Mouse (Mus musculus): Measurements from ENCODE around the gene Lefty2. TPM values are rescaled to one million over a fixed set of nuclear protein-coding genes. Genes with fewer than 3 reads are reported as not detected.
A peak's percentile ranks its signal among the peaks of the same experiment; 100 is the strongest.
"Not testable (repeated sequence)": the region's sequence is repeated elsewhere in the genome, so short reads cannot be mapped to it uniquely, and the experiment has no call there.

The Lefty2 gene
- polyA plus RNA-seq, 1 experiment: not detected

GRCm38 (mm10) chr1:180889841-180890240, 3.1 kb upstream of the Lefty2 start:
- Histone ChIP-seq H3K27ac (ENCODE audit: insufficient read depth, low read depth, low read length) (no peak overlapping the region), H3K4me1 (ENCODE audit: control insufficient read depth, insufficient read depth, low read length) (peaks cover 37% of the 10 kb centered on the region), H3K4me3 (ENCODE audit: insufficient read depth, low read length) (no peak overlapping the region)
- no peak for TF ChIP-seq CTCF (IDR thresholded peaks at IDR 0.05; ENCODE audit: low read depth, low read length)
- no peak for TF ChIP-seq POLR2A (IDR thresholded peaks at IDR 0.05; ENCODE audit: borderline replicate concordance, low read depth, low read length)

DNA sequence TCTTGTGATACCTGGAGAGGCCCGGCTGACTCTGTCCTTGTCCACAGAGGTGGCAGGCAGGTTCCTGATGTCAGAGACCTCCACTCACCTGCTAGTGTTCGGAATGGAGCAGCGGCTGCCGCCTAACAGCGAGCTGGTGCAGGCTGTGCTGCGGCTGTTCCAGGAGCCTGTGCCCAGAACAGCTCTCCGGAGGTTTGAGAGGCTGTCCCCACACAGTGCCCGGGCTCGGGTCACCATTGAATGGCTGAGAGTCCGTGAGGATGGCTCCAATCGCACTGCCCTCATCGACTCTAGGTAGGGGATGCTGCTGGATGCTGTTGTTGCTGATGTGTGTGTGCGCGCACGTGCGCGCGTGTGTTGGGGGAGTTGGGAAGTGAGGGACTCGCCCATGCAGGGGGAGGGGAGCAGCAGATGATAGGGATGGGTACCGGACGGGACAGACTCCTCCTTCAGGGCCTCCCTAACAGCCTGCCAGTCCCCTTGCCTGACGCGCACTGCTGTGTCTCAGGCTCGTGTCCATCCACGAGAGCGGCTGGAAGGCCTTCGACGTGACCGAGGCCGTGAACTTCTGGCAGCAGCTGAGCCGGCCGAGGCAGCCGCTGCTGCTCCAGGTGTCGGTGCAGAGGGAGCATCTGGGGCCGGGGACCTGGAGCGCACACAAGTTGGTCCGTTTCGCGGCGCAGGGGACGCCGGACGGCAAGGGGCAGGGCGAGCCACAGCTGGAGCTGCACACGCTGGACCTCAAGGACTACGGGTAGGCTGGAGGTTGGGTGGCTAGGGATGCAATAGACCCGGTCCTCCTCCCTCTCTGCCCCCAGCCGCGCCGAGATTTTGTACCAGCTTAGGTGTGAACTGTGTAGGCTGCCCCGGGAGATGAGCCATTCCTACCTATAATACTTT, 1.4 kb downstream of the Lefty2 start:
- not testable (repeated sequence) for H3K27ac ChIP-seq (ENCODE audit: insufficient read depth, low read depth, low read length); H3K4me3 ChIP-seq (ENCODE audit: insufficient read depth, low read length)
- H3K4me1 ChIP-seq (ENCODE audit: control insufficient read depth, insufficient read depth, low read length): peaks cover 13% of the 10 kb centered on the region

- H3K4me3 ChIP-seq (ENCODE audit: insufficient read depth, low read length): no peak overlapping the region
- TF ChIP-seq POLR2A (IDR thresholded peaks at IDR 0.05; ENCODE audit: borderline replicate concordance, low read depth, low read length): no peak
- no peak for TF ChIP-seq CTCF (IDR thresholded peaks at IDR 0.05; ENCODE audit: low read depth, low read length)
- H3K4me1 ChIP-seq (ENCODE audit: control insufficient read depth, insufficient read depth, low read length): peaks cover 9% of the 10 kb centered on the region
- H3K27ac ChIP-seq (ENCODE audit: insufficient read depth, low read depth, low read length): no peak overlapping the region
Measured at GRCm38 (mm10) chr1:180901107-180901506, 8.2 kb downstream of the Lefty2 start.

DNA sequence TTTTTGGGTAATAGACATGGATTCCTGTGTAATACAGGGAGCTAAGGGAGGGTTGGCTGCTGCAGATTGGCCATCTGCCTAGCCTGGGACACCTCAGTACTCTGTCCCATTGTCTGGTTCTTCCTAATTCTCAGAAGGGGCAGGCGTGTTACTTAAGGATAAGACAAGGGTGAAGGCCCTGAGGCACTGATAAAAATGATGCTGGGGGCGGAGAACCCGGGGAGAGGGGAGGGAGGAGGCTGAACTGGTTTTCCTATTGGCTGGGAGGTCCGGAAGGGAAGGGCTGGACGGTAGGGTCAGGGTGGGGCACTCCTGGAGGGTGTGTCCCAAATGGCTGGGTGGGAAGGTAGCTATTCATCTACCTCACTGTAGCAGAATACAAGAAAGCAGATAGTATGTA, 10.0 kb downstream of the Lefty2 start:
- Histone ChIP-seq H3K4me3 (ENCODE audit: insufficient read depth, low read length) (no peak overlapping the region), H3K4me1 (ENCODE audit: control insufficient read depth, insufficient read depth, low read length) (peaks cover 9% of the 10 kb centered on the region), H3K27ac (ENCODE audit: insufficient read depth, low read depth, low read length) (no peak overlapping the region)
- TF ChIP-seq CTCF (IDR thresholded peaks at IDR 0.05; ENCODE audit: low read depth, low read length): no peak
- no peak for TF ChIP-seq POLR2A (IDR thresholded peaks at IDR 0.05; ENCODE audit: borderline replicate concordance, low read depth, low read length)

GRCm38 (mm10) chr1:180903666-180904038, 10.7 kb downstream of the Lefty2 start:
- Histone ChIP-seq H3K4me3 (ENCODE audit: insufficient read depth, low read length) (peak overlapping the region; percentile 54), H3K27ac (ENCODE audit: insufficient read depth, low read depth, low read length) (peak overlapping the region; percentile 63), H3K4me1 (ENCODE audit: control insufficient read depth, insufficient read depth, low read length) (peaks cover 9% of the 10 kb centered on the region)
- no peak for TF ChIP-seq POLR2A (IDR thresholded peaks at IDR 0.05; ENCODE audit: borderline replicate concordance, low read depth, low read length)
- no peak for TF ChIP-seq CTCF (IDR thresholded peaks at IDR 0.05; ENCODE audit: low read depth, low read length)

- H3K4me3 ChIP-seq (ENCODE audit: insufficient read depth, low read length): peak within 1 kb of the TSS; percentile 88
- peak within 1 kb of the TSS; percentile 63 for H3K27ac ChIP-seq (ENCODE audit: insufficient read depth, low read depth, low read length)
- TF ChIP-seq CTCF (IDR thresholded peaks at IDR 0.05; ENCODE audit: low read depth, low read length): no peak
- no peak for TF ChIP-seq POLR2A (IDR thresholded peaks at IDR 0.05; ENCODE audit: borderline replicate concordance, low read depth, low read length)
- H3K4me1 ChIP-seq (ENCODE audit: control insufficient read depth, insufficient read depth, low read length): peaks cover 9% of the 10 kb centered on the region
Measured at GRCm38 (mm10) chr1:180904039-180904814, 11.3 kb downstream of the Lefty2 start, which contains the start of gene Pycr2. Gene Pycr2, plus strand, starts transcription at chr1:180904293.

- peak overlapping the region; percentile 88 for H3K4me3 ChIP-seq (ENCODE audit: insufficient read depth, low read length)
- H3K4me1 ChIP-seq (ENCODE audit: control insufficient read depth, insufficient read depth, low read length): peaks cover 9% of the 10 kb centered on the region
- H3K27ac ChIP-seq (ENCODE audit: insufficient read depth, low read depth, low read length): peak overlapping the region; percentile 36
- no peak for TF ChIP-seq POLR2A (IDR thresholded peaks at IDR 0.05; ENCODE audit: borderline replicate concordance, low read depth, low read length)
- no peak for TF ChIP-seq CTCF (IDR thresholded peaks at IDR 0.05; ENCODE audit: low read depth, low read length)
Measured at GRCm38 (mm10) chr1:180904815-180905080, 11.8 kb downstream of the Lefty2 start.

- no peak for TF ChIP-seq POLR2A (IDR thresholded peaks at IDR 0.05; ENCODE audit: borderline replicate concordance, low read depth, low read length)
- TF ChIP-seq CTCF (IDR thresholded peaks at IDR 0.05; ENCODE audit: low read depth, low read length): no peak
- Histone ChIP-seq H3K27ac (ENCODE audit: insufficient read depth, low read depth, low read length) (no peak overlapping the region), H3K4me1 (ENCODE audit: control insufficient read depth, insufficient read depth, low read length) (peaks cover 9% of the 10 kb centered on the region), H3K4me3 (ENCODE audit: insufficient read depth, low read length) (peak overlapping the region; percentile 19; the same call in 1 of the 2 replicates)
Measured at GRCm38 (mm10) chr1:180905307-180905706, 12.4 kb downstream of the Lefty2 start.

- Histone ChIP-seq H3K4me1 (ENCODE audit: control insufficient read depth, insufficient read depth, low read length) (peaks cover 9% of the 10 kb centered on the region), H3K27ac (ENCODE audit: insufficient read depth, low read depth, low read length) (no peak overlapping the region), H3K4me3 (ENCODE audit: insufficient read depth, low read length) (no peak overlapping the region)
- TF ChIP-seq POLR2A (IDR thresholded peaks at IDR 0.05; ENCODE audit: borderline replicate concordance, low read depth, low read length) (no peak), CTCF (IDR thresholded peaks at IDR 0.05; ENCODE audit: low read depth, low read length) (no peak)
Measured at GRCm38 (mm10) chr1:180905876-180906275, 13.0 kb downstream of the Lefty2 start.
